ENCODE assay signal across 28 mouse cellular contexts in the genomic region with DNA sequence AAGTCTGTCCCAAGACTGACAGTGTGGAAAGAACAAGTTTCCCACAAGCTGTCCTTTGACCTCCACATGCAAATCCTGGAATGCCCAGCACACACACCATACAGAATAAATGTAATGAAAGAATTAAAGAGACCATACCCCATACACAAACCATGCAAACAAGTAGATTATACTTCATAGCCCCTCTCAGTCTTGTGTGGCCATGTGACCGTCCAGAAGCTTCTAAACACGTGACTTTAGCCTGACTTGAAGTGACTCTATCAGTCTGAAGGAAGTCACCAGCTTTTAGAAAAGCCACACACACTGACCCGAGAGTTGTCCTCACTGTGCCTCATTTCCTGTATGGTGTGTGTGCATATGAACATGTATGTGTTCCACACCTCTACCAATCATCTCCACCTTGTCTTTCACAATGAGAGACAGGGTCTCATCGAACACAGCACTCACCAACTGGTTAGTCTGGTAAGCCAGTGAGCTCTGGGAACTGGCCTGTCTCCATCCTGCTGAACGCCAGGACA. TPM values are rescaled to one million over a fixed set of nuclear protein-coding genes. Genes with fewer than 3 reads are reported as not detected.
DNase-seq lines count a peak whose midpoint lies in the region; ATAC-seq and TF ChIP-seq lines count a peak whose summit lies in the region.
"Had no signal": no experiment of that assay in that cellular context is flagged by ENCODE, and none has a peak within 500 bp of the region (broad histone marks: within the 10 kb centered on the region; RNA-seq: fewer than 3 reads in every experiment).

No protein-coding gene starts in this region.

- no peak overlapping the region for H3K27ac ChIP-seq in liver, embryonic 14.5 days
- no peak overlapping the region for H3K27ac ChIP-seq in CH12.LX (ENCODE audit: insufficient read depth, low read depth)
- H3K27ac ChIP-seq in macrophage = peak overlapping the region; percentile 61
- H3K27ac ChIP-seq: forebrain, embryonic 10.5 days; forebrain, embryonic 13.5 days; gastrocnemius, adult 2 months; heart, embryonic 15.5 days; hindbrain, embryonic 10.5 days; hindbrain, embryonic 13.5 days; intestine, embryonic 15.5 days had no signal

- no peaks in the 10 kb centered on the region for H3K36me3 ChIP-seq in liver, embryonic 14.5 days (replicated peaks; ENCODE audit: control insufficient read depth, insufficient read depth, low read depth)
- H3K36me3 ChIP-seq in CH12.LX (replicated peaks in 1 of 2; ENCODE audit: control insufficient read depth in 1 of 2, insufficient read depth in 1 of 2, low read length in 1 of 2) (peaks cover 0 to 20% of the 10 kb centered on the region in 2 experiments), macrophage (ENCODE audit: inconsistent target) (no peaks in the 10 kb centered on the region), myocyte (ENCODE audit: control insufficient read depth, insufficient read depth) (no peaks in the 10 kb centered on the region)
- H3K36me3 ChIP-seq: intestine, embryonic 15.5 days had no signal

- in situ Hi-C loops in CH12.LX (cut with MboI; ENCODE audit: low pct_ligation_motif_present, low pct_unique_long_range_greater_than_20kb, low sequenced_read_pairs) = no loop called here

- H3K4me2 ChIP-seq in liver, embryonic 14.5 days (ENCODE audit: low read depth) = no peak overlapping the region
- H3K4me2 ChIP-seq in CH12.LX (ENCODE audit: insufficient read depth, low read depth, poor library complexity, severe bottlenecking) (no peak overlapping the region), myocyte (ENCODE audit: low read depth) (no peak overlapping the region)
- H3K4me2 ChIP-seq: forebrain, embryonic 13.5 days; heart, embryonic 12.5 days; heart, embryonic 15.5 days; hindbrain, embryonic 13.5 days; intestine, embryonic 15.5 days had no signal

- H3ac ChIP-seq in myocyte (ENCODE audit: control insufficient read depth, insufficient read length) = no peak overlapping the region

- TF ChIP-seq POLR2A in CH12.LX (IDR thresholded peaks at IDR 0.05; ENCODE audit: low read depth, low read length) = no peak
- TF ChIP-seq POLR2A in myocyte (IDR thresholded peaks at IDR 0.05; ENCODE audit: insufficient read length, low read depth) = no peak

- 56% methylated on average over 5 of the region's 5 CpGs for WGBS in liver, embryonic 14.5 days (ENCODE audit: insufficient replicate concordance)
- WGBS in macrophage (ENCODE audit: missing documents) = 59% methylated on average over 5 of the region's 5 CpGs

- no peak overlapping the region for H3K4me3 ChIP-seq in liver, embryonic 14.5 days (ENCODE audit: insufficient read depth in 1 of 2, low read depth in 2 of 2, low read length in 2 of 2)
- H3K4me3 ChIP-seq in CH12.LX (replicated peaks in 1 of 3; ENCODE audit: low read depth in 2 of 3, low read length in 2 of 3, poor library complexity in 1 of 3) (no peak overlapping the region), macrophage (ENCODE audit: inconsistent target) (no peak overlapping the region), myocyte (no peak overlapping the region)
- H3K4me3 ChIP-seq: forebrain, embryonic 10.5 days; forebrain, embryonic 13.5 days; gastrocnemius, adult 2 months; heart, embryonic 12.5 days; heart, embryonic 15.5 days; hindbrain, embryonic 10.5 days; hindbrain, embryonic 13.5 days; intestine, embryonic 15.5 days had no signal

- ATAC-seq in liver, embryonic 14.5 days (ENCODE audit: insufficient read depth) = peak; percentile 18; the same call in 1 of the 2 replicates
- ATAC-seq: forebrain, embryonic 13.5 days; forebrain, embryonic 16.5 days; hindbrain, embryonic 16.5 days; intestine, embryonic 15.5 days; Patski had no signal

- TF ChIP-seq EP300 in liver, embryonic 14.5 days (IDR thresholded peaks at IDR 0.05; ENCODE audit: low read depth) = no peak
- TF ChIP-seq EP300 in CH12.LX (IDR thresholded peaks at IDR 0.05; ENCODE audit: low read length) = 0 out of 2 replicates have a peak, but pooled peaks have one; percentile 11

- H3K79me2 ChIP-seq in CH12.LX (replicated peaks; ENCODE audit: control insufficient read depth, extremely low read depth, insufficient read depth, poor library complexity, severe bottlenecking) (no peaks in the 10 kb centered on the region), macrophage (ENCODE audit: inconsistent target) (peaks cover 9% of the 10 kb centered on the region; the same call in 1 of the 2 replicates), myocyte (ENCODE audit: control insufficient read depth, insufficient read depth) (no peaks in the 10 kb centered on the region)

- dilution Hi-C loops in CH12.LX (cut with MboI; ENCODE audit: extremely low pct_ligation_motif_present, extremely low pct_unique_long_range_greater_than_20kb, low sequenced_read_pairs) = no loop called here

- intact Hi-C loops in gastrocnemius, postnatal 36 days (cut with DNase I) = no loop called here

- no peak for DNase-seq in liver, embryonic 14.5 days (ENCODE audit: low read depth in 3 of 3, low spot score in 3 of 3)
- DNase-seq in liver = no peak
- DNase-seq in CH12.LX (ENCODE audit: extremely low read depth) = no peak
- no peak for DNase-seq in adrenal gland, postnatal 4 days (ENCODE audit: low spot score in 2 of 2)
- DNase-seq in gastrocnemius, postnatal 36 days = no peak
- DNase-seq: adrenal gland, adult 2 months; adrenal gland, postnatal 14 days; cerebellum, adult 2 months; cerebellum, adult 9-11 months; cerebellum, postnatal 25 days; gastrocnemius, adult 2 months; gastrocnemius, postnatal 14 days; heart, adult 18-20 months; heart, postnatal 10 days; heart, postnatal 36 days had no signal

- no peaks in the 10 kb centered on the region for H3K9me3 ChIP-seq in liver, embryonic 14.5 days (ENCODE audit: control insufficient read depth, low read length)
- H3K9me3 ChIP-seq in CH12.LX (replicated peaks; ENCODE audit: low read length) = no peaks in the 10 kb centered on the region
- H3K9me3 ChIP-seq: forebrain, embryonic 10.5 days; forebrain, embryonic 13.5 days; G1E; heart, embryonic 12.5 days; heart, embryonic 15.5 days; hindbrain, embryonic 10.5 days; hindbrain, embryonic 13.5 days; intestine, embryonic 15.5 days had no signal

- no peak for TF ChIP-seq CTCF in liver, embryonic 14.5 days (IDR thresholded peaks at IDR 0.05; ENCODE audit: low read depth)
- TF ChIP-seq CTCF in CH12.LX (conservative IDR thresholded peaks at IDR 0.05 in 1 of 2, IDR thresholded peaks at IDR 0.05 in 1 of 2; ENCODE audit: low read depth in 2 of 2, low read length in 2 of 2) = no peak

- TF ChIP-seq RAD21 in CH12.LX (IDR thresholded peaks at IDR 0.05; ENCODE audit: low read depth, low read length) = no peak

- no peaks in the 10 kb centered on the region for H3K27me3 ChIP-seq in liver, embryonic 14.5 days (ENCODE audit: control insufficient read depth, insufficient read depth, low read length)
- H3K27me3 ChIP-seq in CH12.LX (replicated peaks) = no peaks in the 10 kb centered on the region
- H3K27me3 ChIP-seq in myocyte (ENCODE audit: control insufficient read depth, insufficient read depth, insufficient read length) = no peaks in the 10 kb centered on the region
- H3K27me3 ChIP-seq: forebrain, embryonic 13.5 days; heart, embryonic 12.5 days; heart, embryonic 15.5 days; hindbrain, embryonic 13.5 days; intestine, embryonic 15.5 days; Patski had no signal

- H3K9ac ChIP-seq in liver, embryonic 14.5 days (replicated peaks) = no peak overlapping the region
- H3K9ac ChIP-seq in CH12.LX (ENCODE audit: insufficient read depth, low read depth) = no peak overlapping the region
- H3K9ac ChIP-seq: forebrain, embryonic 13.5 days; heart, embryonic 12.5 days; heart, embryonic 15.5 days; hindbrain, embryonic 13.5 days; intestine, embryonic 15.5 days had no signal

- H3K4me1 ChIP-seq in liver, embryonic 14.5 days (replicated peaks; ENCODE audit: control insufficient read depth in 2 of 2, insufficient read depth in 2 of 2, low read length in 1 of 2) = no peaks in the 10 kb centered on the region; a peak in 1 of 4 replicates
- H3K4me1 ChIP-seq in CH12.LX (ENCODE audit: control insufficient read depth in 1 of 2, insufficient read depth in 2 of 2) = peaks cover 13 to 24% of the 10 kb centered on the region in 2 experiments
- H3K4me1 ChIP-seq: forebrain, embryonic 13.5 days; hindbrain, embryonic 13.5 days had no signal

RNA-seq across cellular contexts. Expression of a gene that starts 8.9 kb away (rescaled TPM):
- polyA plus RNA-seq in liver, embryonic 14.5 days (2012; rRNA removed) = 3.9 and 5.7 TPM in 2 replicates
- polyA plus RNA-seq in liver, embryonic 14.5 days (2014; fragmentation: Nextera tagmentation; extraction: Ambion mirVana) = 0.97 and 2.1 TPM in 2 replicates
- 3.4 and 7.6 TPM in 2 replicates for total RNA-seq in CH12.LX (2012; rRNA removed)
- 11.0 and 14.0 TPM in 2 replicates for total RNA-seq in CH12.LX (2014; rRNA removed)
- polyA plus RNA-seq in CH12.LX (2012; ENCODE audit: insufficient read length, low read depth) = 0.16 and 7.0 TPM in 2 replicates
- 10 to 100 TPM in 19 of 26 experiments, 1 to 10 TPM in 7; 2.2 to 51.7 (median 19.7) TPM for total RNA-seq in macrophage (2018; cell fraction: chromatin; rRNA removed)
- 10 to 100 TPM in 1 of 26 experiments, 1 to 10 TPM in 24, under 1 TPM in 1; 0.75 to 11.8 (median 5.1) TPM for total RNA-seq in macrophage (2018; cell fraction: cytosol; rRNA removed)
- 10 to 100 TPM in 16 of 26 experiments, 1 to 10 TPM in 9, under 1 TPM in 1; 0.99 to 31.2 (median 14.4) TPM for total RNA-seq in macrophage (2018; cell fraction: nucleus; rRNA removed)
- polyA plus RNA-seq in macrophage (2018) = 4.2 to 8.9 TPM in 2 of 3 replicates, not detected in the other
- 5.8 TPM for polyA plus RNA-seq in myocyte (2012; fragmentation: generic; extraction: Trizol)
- not detected for total RNA-seq in adrenal gland, postnatal 4 days (2021)
- total RNA-seq in gastrocnemius, postnatal 36 days (2021) = 1 to 10 TPM; 5.2 to 9.3 TPM
- total RNA-seq: adrenal gland, adult 2 months had no signal
- polyA plus RNA-seq: heart, embryonic 15.5 days; hindbrain, embryonic 16.5 days; intestine, embryonic 15.5 days had no signal

RNA-seq across cellular contexts. Expression of a gene that starts 11.8 kb away (rescaled TPM):
- 4.2 and 4.5 TPM in 2 replicates for polyA plus RNA-seq in liver, embryonic 14.5 days (2012; rRNA removed)
- polyA plus RNA-seq in liver, embryonic 14.5 days (2014; fragmentation: Nextera tagmentation; extraction: Ambion mirVana) = 0.33 and 0.49 TPM in 2 replicates
- total RNA-seq in CH12.LX (2012; rRNA removed) (12.3 and 13.7 TPM in 2 replicates), CH12.LX (2014; rRNA removed) (12.4 and 12.7 TPM in 2 replicates)
- polyA plus RNA-seq in CH12.LX (2012; ENCODE audit: insufficient read length, low read depth) (22.0 and 28.2 TPM in 2 replicates), macrophage (2018) (44.8 to 76.0 TPM (median 74.2 TPM) in 3 replicates), myocyte (2012; fragmentation: generic; extraction: Trizol) (20.4 TPM)
- 100 to 1,000 TPM; 143 to 432 (median 230) TPM for total RNA-seq in macrophage (2018; cell fraction: chromatin; rRNA removed)
- total RNA-seq in macrophage (2018; cell fraction: cytosol; rRNA removed) = 10 to 100 TPM; 31.1 to 84.7 (median 52.3) TPM
- 100 to 1,000 TPM in 23 of 26 experiments, 10 to 100 TPM in 3; 82.0 to 320 (median 157) TPM for total RNA-seq in macrophage (2018; cell fraction: nucleus; rRNA removed)
- total RNA-seq in adrenal gland, postnatal 4 days (2021) = 10 to 100 TPM; 55.5 to 60.5 TPM
- 10 to 100 TPM; 23.6 to 30.5 TPM for total RNA-seq in gastrocnemius, postnatal 36 days (2021)

RNA-seq across cellular contexts. Expression of a gene that starts 46.7 kb away (rescaled TPM):
- 6.7 and 9.5 TPM in 2 replicates for polyA plus RNA-seq in liver, embryonic 14.5 days (2012; rRNA removed)
- polyA plus RNA-seq in liver, embryonic 14.5 days (2014; fragmentation: Nextera tagmentation; extraction: Ambion mirVana) = 9.2 and 11.4 TPM in 2 replicates
- total RNA-seq in CH12.LX (2012; rRNA removed) (19.9 and 24.7 TPM in 2 replicates), CH12.LX (2014; rRNA removed) (18.0 and 18.4 TPM in 2 replicates)
- polyA plus RNA-seq in CH12.LX (2012; ENCODE audit: insufficient read length, low read depth) (36.2 and 37.3 TPM in 2 replicates), macrophage (2018) (32.2 to 37.7 TPM (median 33.4 TPM) in 3 replicates), myocyte (2012; fragmentation: generic; extraction: Trizol) (10.6 TPM)
- total RNA-seq in macrophage (2018; cell fraction: chromatin; rRNA removed) = 100 to 1,000 TPM in 3 of 26 experiments, 10 to 100 TPM in 22, 1 to 10 TPM in 1; 9.4 to 105 (median 37.6) TPM
- total RNA-seq in macrophage (2018; cell fraction: cytosol; rRNA removed) = 10 to 100 TPM; 17.7 to 56.8 (median 37.1) TPM
- total RNA-seq in macrophage (2018; cell fraction: nucleus; rRNA removed) = 10 to 100 TPM; 15.4 to 88.8 (median 34.8) TPM
- 10 to 100 TPM; 51.8 to 56.0 TPM for total RNA-seq in adrenal gland, postnatal 4 days (2021)
- total RNA-seq in gastrocnemius, postnatal 36 days (2021) = 10 to 100 TPM; 38.7 to 50.5 TPM

RNA-seq across cellular contexts. Expression of a gene that starts 52.9 kb away (rescaled TPM):
- polyA plus RNA-seq in liver, embryonic 14.5 days (2012; rRNA removed) = 0.03 TPM in 2 replicates
- not detected in 2 replicates for polyA plus RNA-seq in liver, embryonic 14.5 days (2014; fragmentation: Nextera tagmentation; extraction: Ambion mirVana)
- total RNA-seq in CH12.LX (2012; rRNA removed) (0.63 and 0.64 TPM in 2 replicates), CH12.LX (2014; rRNA removed) (0.23 and 0.41 TPM in 2 replicates)
- polyA plus RNA-seq in CH12.LX (2012; ENCODE audit: insufficient read length, low read depth) (1.2 and 1.7 TPM in 2 replicates), macrophage (2018) (0.09 to 0.17 TPM in 2 of 3 replicates, not detected in the other), myocyte (2012; fragmentation: generic; extraction: Trizol) (0.12 TPM)
- 1 to 10 TPM in 12 of 26 experiments, under 1 TPM in 10, not detected in 4; 0.26 to 3.6 (median 1.0) TPM for total RNA-seq in macrophage (2018; cell fraction: chromatin; rRNA removed)
- under 1 TPM in 9 of 26 experiments, not detected in 17; 0.05 to 0.18 (median 0.07) TPM for total RNA-seq in macrophage (2018; cell fraction: cytosol; rRNA removed)
- 1 to 10 TPM in 8 of 26 experiments, under 1 TPM in 17, not detected in 1; 0.17 to 3.0 (median 0.60) TPM for total RNA-seq in macrophage (2018; cell fraction: nucleus; rRNA removed)
- total RNA-seq in adrenal gland, postnatal 4 days (2021) = 1 to 10 TPM; 7.4 to 9.5 TPM
- 10 to 100 TPM; 10.3 to 26.0 TPM for total RNA-seq in gastrocnemius, postnatal 36 days (2021)
- polyA plus RNA-seq: forebrain, embryonic 10.5 days; G1E had no signal

RNA-seq across cellular contexts. Expression of a gene that starts 58.1 kb away (rescaled TPM):
- polyA plus RNA-seq in liver, embryonic 14.5 days (2012; rRNA removed) = 2.1 and 2.6 TPM in 2 replicates
- 2.2 and 2.7 TPM in 2 replicates for polyA plus RNA-seq in liver, embryonic 14.5 days (2014; fragmentation: Nextera tagmentation; extraction: Ambion mirVana)
- 3.8 and 5.2 TPM in 2 replicates for total RNA-seq in CH12.LX (2012; rRNA removed)
- 0.58 and 0.68 TPM in 2 replicates for total RNA-seq in CH12.LX (2014; rRNA removed)
- 2.7 TPM in 2 replicates for polyA plus RNA-seq in CH12.LX (2012; ENCODE audit: insufficient read length, low read depth)
- 10 to 100 TPM in 9 of 26 experiments, 1 to 10 TPM in 17; 1.6 to 19.7 (median 6.3) TPM for total RNA-seq in macrophage (2018; cell fraction: chromatin; rRNA removed)
- 1 to 10 TPM; 1.1 to 4.7 (median 1.9) TPM for total RNA-seq in macrophage (2018; cell fraction: cytosol; rRNA removed)
- 10 to 100 TPM in 10 of 26 experiments, 1 to 10 TPM in 16; 1.8 to 21.2 (median 6.3) TPM for total RNA-seq in macrophage (2018; cell fraction: nucleus; rRNA removed)
- polyA plus RNA-seq in macrophage (2018) = 1.3 to 4.5 TPM (median 2.7 TPM) in 3 replicates
- 0.02 TPM for polyA plus RNA-seq in myocyte (2012; fragmentation: generic; extraction: Trizol)
- 1 to 10 TPM; 3.7 to 3.8 TPM for total RNA-seq in adrenal gland, postnatal 4 days (2021)
- total RNA-seq in gastrocnemius, postnatal 36 days (2021) = 1 to 10 TPM in 1 of 2 experiments, under 1 TPM in 1; 0.62 to 1.4 TPM
- polyA plus RNA-seq: G1E had no signal
